Mouse (Mus musculus) embryonic fibroblast, embryonic 13.5 days (primary cell): Measurements from ENCODE around the gene Npw.

ENCODE experiments used
- CTCF ChIP-seq: IDR thresholded peaks from 2 replicates; pipeline ENCODE4 v1.5.1; 2011; ENCODE audit warnings: mild to moderate bottlenecking, control low read depth, low read length, moderate library complexity, borderline replicate concordance; ENCODE audit not compliant: insufficient read depth
- POLR2A ChIP-seq: IDR thresholded peaks from 2 replicates; pipeline ENCODE4 v1.6.1; 2011; ENCODE audit warnings: low read depth, mild to moderate bottlenecking, control low read depth, low read length, moderate library complexity

- TF ChIP-seq CTCF (no peak), POLR2A (no peak)
Measured at GRCm38 (mm10) chr17:24697985-24698384, 39.7 kb upstream of the Npw start.
